Mouse (Mus musculus) limb, embryonic 10.5 days (tissue): ENCODE results near the gene Nod1. TPM values are rescaled to one million over a fixed set of nuclear protein-coding genes. Genes with fewer than 3 reads are reported as not detected.

Experiments
- DNase-seq: peaks from one replicate; pipeline ENCODE4 v3.0.0-alpha.2; 2017; ENCODE audit warnings: low spot score
- H3K27ac ChIP-seq: fragments of 300-500 bp; sonication (generic); 2 replicates; pipeline ENCODE4 v1.5.1; 2016; ENCODE audit warnings: mild to moderate bottlenecking
- H3K27me3 ChIP-seq: fragments of 300-500 bp; sonication (generic); 2 replicates; pipeline ENCODE4 v1.6.1; 2016; ENCODE audit warnings: low read depth, mild to moderate bottlenecking; ENCODE audit not compliant: poor library complexity, severe bottlenecking
- H3K36me3 ChIP-seq: fragments of 300-500 bp; sonication (generic); 2 replicates; pipeline ENCODE4 v1.6.1; 2016; ENCODE audit warnings: mild to moderate bottlenecking, moderate library complexity
- H3K4me1 ChIP-seq: fragments of 300-500 bp; sonication (generic); 2 replicates; pipeline ENCODE4 v1.6.1; 2016
- H3K4me3 ChIP-seq: fragments of 300-500 bp; sonication (generic); 2 replicates; pipeline ENCODE4 v1.5.1; 2016; ENCODE audit warnings: mild to moderate bottlenecking, moderate library complexity
- H3K9me3 ChIP-seq: fragments of 300-500 bp; sonication (generic); replicated peaks from 2 replicates; pipeline ENCODE4 v1.6.1; 2016; ENCODE audit warnings: mild to moderate bottlenecking
- WGBS: fragments of 180-500 bp; shearing (Covaris S2); methylation state at CpG from one replicate; pipeline ENCODE4 v1.1.7; 2016; 5-methylcytosine and 5-hydroxymethylcytosine counted together
- polyA plus RNA-seq: library from polyadenylated mRNA; unstranded; fragments of >200 nt; fragmentation: Nextera tagmentation; extraction: Ambion mirVana; gene quantifications from 2 replicates; pipeline ENCODE4 v1.2.1, GENCODE M21; 2016

Gene Nod1
- polyA plus RNA-seq, 1 experiment from 2014 or later, result 1.7 TPM

- Histone ChIP-seq H3K4me1 (peaks cover 18% of the 10 kb centered on the region), H3K36me3 (no peaks in the 10 kb centered on the region), H3K9me3 (no peaks in the 10 kb centered on the region), H3K27ac (no peak overlapping the region), H3K4me3 (no peak overlapping the region), H3K27me3 (peaks cover 39% of the 10 kb centered on the region)
- 89% methylated on average over 4 of the region's 4 CpGs for WGBS
- DNase-seq, result no peak
Measured at GRCm38 (mm10) chr6:54946241-54946953, 26.0 kb downstream of the Nod1 start.

GRCm38 (mm10) chr6:54944551-54944950 lies 27.9 kb downstream of the Nod1 start:
- Histone ChIP-seq H3K4me3 (no peak overlapping the region), H3K36me3 (no peaks in the 10 kb centered on the region), H3K9me3 (no peaks in the 10 kb centered on the region), H3K4me1 (peaks cover 29% of the 10 kb centered on the region), H3K27ac (peak overlapping the region; percentile 56; the same call in 1 of the 2 replicates), H3K27me3 (peaks cover 39% of the 10 kb centered on the region)
- 79% methylated on average over 16 of the region's 16 CpGs for WGBS
- DNase-seq, result no peak

- Histone ChIP-seq H3K4me1 (peaks cover 29% of the 10 kb centered on the region), H3K36me3 (no peaks in the 10 kb centered on the region), H3K9me3 (no peaks in the 10 kb centered on the region), H3K27me3 (peaks cover 39% of the 10 kb centered on the region), H3K4me3 (peak overlapping the region; percentile 29), H3K27ac (peak overlapping the region; percentile 56; the same call in 1 of the 2 replicates)
- 44% methylated on average over 24 of the region's 24 CpGs for WGBS
- peak; percentile 31 for DNase-seq
Measured at GRCm38 (mm10) chr6:54943753-54944152, 28.7 kb downstream of the Nod1 start.

GRCm38 (mm10) chr6:54943292-54943691 lies 29.1 kb downstream of the Nod1 start:
- Histone ChIP-seq H3K4me3 (0 out of 2 replicates have a peak overlapping the region, but pooled peaks have one; percentile 29), H3K9me3 (no peaks in the 10 kb centered on the region), H3K4me1 (peaks cover 29% of the 10 kb centered on the region), H3K27me3 (peaks cover 39% of the 10 kb centered on the region), H3K36me3 (no peaks in the 10 kb centered on the region), H3K27ac (peak overlapping the region; percentile 56; the same call in 1 of the 2 replicates)
- DNase-seq, result peak; percentile 36
- 69% methylated on average over 16 of the region's 16 CpGs for WGBS

- Histone ChIP-seq H3K4me1 (peaks cover 29% of the 10 kb centered on the region), H3K27ac (no peak overlapping the region), H3K9me3 (no peaks in the 10 kb centered on the region), H3K4me3 (no peak overlapping the region), H3K36me3 (no peaks in the 10 kb centered on the region), H3K27me3 (peaks cover 39% of the 10 kb centered on the region)
- DNase-seq, result no peak
- WGBS, result 88% methylated on average over 6 of the region's 6 CpGs
Measured at GRCm38 (mm10) chr6:54941149-54941548, 31.3 kb downstream of the Nod1 start.

GRCm38 (mm10) chr6:54940126-54940525 lies 32.3 kb downstream of the Nod1 start:
- H3K36me3 ChIP-seq, result no peaks in the 10 kb centered on the region
- H3K27ac ChIP-seq, result no peak overlapping the region
- no peaks in the 10 kb centered on the region for H3K9me3 ChIP-seq
- no peak overlapping the region for H3K4me3 ChIP-seq
- H3K27me3 ChIP-seq, result peaks cover 35% of the 10 kb centered on the region
- H3K4me1 ChIP-seq, result peaks cover 29% of the 10 kb centered on the region
- WGBS, result 80% methylated on average over 7 of the region's 7 CpGs
- DNase-seq, result no peak

GRCm38 (mm10) chr6:54939631-54940030 lies 32.8 kb downstream of the Nod1 start:
- Histone ChIP-seq H3K36me3 (no peaks in the 10 kb centered on the region), H3K9me3 (no peaks in the 10 kb centered on the region), H3K27ac (no peak overlapping the region), H3K27me3 (peaks cover 30% of the 10 kb centered on the region), H3K4me3 (no peak overlapping the region), H3K4me1 (peaks cover 28% of the 10 kb centered on the region)
- 72% methylated on average over 4 of the region's 4 CpGs for WGBS
- no peak for DNase-seq

GRCm38 (mm10) chr6:54936496-54936895 lies 35.9 kb downstream of the Nod1 start:
- Histone ChIP-seq H3K27me3 (no peaks in the 10 kb centered on the region), H3K9me3 (no peaks in the 10 kb centered on the region), H3K4me3 (no peak overlapping the region), H3K36me3 (no peaks in the 10 kb centered on the region), H3K27ac (no peak overlapping the region), H3K4me1 (peaks cover 12% of the 10 kb centered on the region)
- WGBS, result 76% methylated on average over 2 of the region's 2 CpGs
- no peak for DNase-seq

GRCm38 (mm10) chr6:54934930-54935329 lies 37.5 kb downstream of the Nod1 start:
- Histone ChIP-seq H3K27me3 (no peaks in the 10 kb centered on the region), H3K9me3 (no peaks in the 10 kb centered on the region), H3K27ac (no peak overlapping the region), H3K36me3 (no peaks in the 10 kb centered on the region), H3K4me1 (0 out of 2 replicates have a peak, but pooled peaks cover 3% of the 10 kb centered on the region), H3K4me3 (no peak overlapping the region)
- WGBS, result 83% methylated on average over 5 of the region's 5 CpGs
- no peak for DNase-seq

GRCm38 (mm10) chr6:54934313-54934712 lies 38.1 kb downstream of the Nod1 start:
- WGBS, result 91% methylated on average over 8 of the region's 8 CpGs
- Histone ChIP-seq H3K36me3 (no peaks in the 10 kb centered on the region), H3K4me3 (no peak overlapping the region), H3K27ac (no peak overlapping the region), H3K27me3 (no peaks in the 10 kb centered on the region), H3K9me3 (no peaks in the 10 kb centered on the region), H3K4me1 (no peaks in the 10 kb centered on the region)
- DNase-seq, result no peak

- 72% methylated on average over 3 of the region's 3 CpGs for WGBS
- Histone ChIP-seq H3K27ac (no peak overlapping the region), H3K36me3 (no peaks in the 10 kb centered on the region), H3K9me3 (no peaks in the 10 kb centered on the region), H3K27me3 (no peaks in the 10 kb centered on the region), H3K4me3 (no peak overlapping the region), H3K4me1 (no peaks in the 10 kb centered on the region)
- DNase-seq, result no peak
Measured at GRCm38 (mm10) chr6:54933866-54934265, 38.5 kb downstream of the Nod1 start.

- 80% methylated on average over 5 of the region's 5 CpGs for WGBS
- H3K4me3 ChIP-seq, result no peak overlapping the region
- H3K36me3 ChIP-seq, result no peaks in the 10 kb centered on the region
- no peaks in the 10 kb centered on the region for H3K9me3 ChIP-seq
- no peak overlapping the region for H3K27ac ChIP-seq
- no peaks in the 10 kb centered on the region for H3K4me1 ChIP-seq
- H3K27me3 ChIP-seq, result no peaks in the 10 kb centered on the region
- DNase-seq, result no peak
Measured at GRCm38 (mm10) chr6:54933216-54933615, 39.2 kb downstream of the Nod1 start.

- Histone ChIP-seq H3K36me3 (no peaks in the 10 kb centered on the region), H3K4me3 (no peak overlapping the region), H3K27ac (no peak overlapping the region), H3K27me3 (no peaks in the 10 kb centered on the region), H3K4me1 (no peaks in the 10 kb centered on the region), H3K9me3 (no peaks in the 10 kb centered on the region)
- DNase-seq, result no peak
- WGBS, result 92% methylated on average over 12 of the region's 12 CpGs
Measured at GRCm38 (mm10) chr6:54932526-54932925, 39.9 kb downstream of the Nod1 start.
